Mouse (Mus musculus) erythroblast, embryonic 14.5 days (primary cell): ENCODE data around the gene Cdc42ep5.

Source experiments
- GATA1 ChIP-seq: IDR thresholded peaks from 2 replicates; pipeline ENCODE4 v1.6.1; 2012; ENCODE audit warnings: low read length, inconsistent platforms, mixed read lengths
- TAL1 ChIP-seq: IDR thresholded peaks from 3 replicates; pipeline ENCODE4 v1.6.1; 2012; ENCODE audit warnings: low read length, inconsistent platforms, mixed read lengths

DNA sequence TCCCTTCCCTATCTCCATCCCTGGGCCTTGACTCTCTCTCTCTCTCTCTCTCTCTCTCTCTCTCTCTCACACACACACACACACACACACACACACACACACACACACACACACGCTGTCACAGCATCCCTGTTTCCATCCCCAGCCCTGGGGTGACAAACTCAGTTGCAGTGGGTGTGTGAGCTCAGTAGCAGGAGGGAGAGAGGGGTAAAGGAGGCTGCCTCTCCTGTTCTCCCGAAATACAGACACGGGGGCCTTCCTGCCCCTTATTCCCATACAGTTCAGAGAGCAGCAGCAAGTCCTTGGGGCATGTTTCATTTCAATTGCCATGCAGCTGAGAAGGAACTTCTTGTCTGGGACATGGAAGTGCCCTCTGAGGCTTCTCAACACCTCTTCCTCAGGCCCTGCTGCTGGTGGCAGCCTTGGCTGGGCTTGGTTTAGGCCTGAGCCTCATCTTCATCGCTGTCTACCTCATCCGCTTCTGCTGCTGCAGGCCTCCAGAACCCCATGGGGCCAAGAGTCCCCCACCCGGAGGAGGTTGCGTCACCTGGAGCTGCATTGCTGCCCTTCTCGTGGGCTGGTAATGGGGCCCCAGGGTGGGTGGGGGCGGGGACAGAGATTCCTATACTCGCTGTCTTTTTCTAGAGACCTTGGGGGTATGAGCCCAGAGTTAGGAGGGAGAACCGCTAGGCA, 42.4 kb downstream of the Cdc42ep5 start:
- TF ChIP-seq GATA1 (no peak), TAL1 (no peak)
